Mouse (Mus musculus): ENCODE results near the gene Cntnap5a. TPM values are rescaled to one million over a fixed set of nuclear protein-coding genes. Genes with fewer than 3 reads are reported as not detected.
"Not testable (repeated sequence)": the region's sequence is repeated elsewhere in the genome, so short reads cannot be mapped to it uniquely, and the experiment has no call there.

The Cntnap5a gene
- polyA plus RNA-seq, 1 experiment from 2014 or later: not detected

DNA sequence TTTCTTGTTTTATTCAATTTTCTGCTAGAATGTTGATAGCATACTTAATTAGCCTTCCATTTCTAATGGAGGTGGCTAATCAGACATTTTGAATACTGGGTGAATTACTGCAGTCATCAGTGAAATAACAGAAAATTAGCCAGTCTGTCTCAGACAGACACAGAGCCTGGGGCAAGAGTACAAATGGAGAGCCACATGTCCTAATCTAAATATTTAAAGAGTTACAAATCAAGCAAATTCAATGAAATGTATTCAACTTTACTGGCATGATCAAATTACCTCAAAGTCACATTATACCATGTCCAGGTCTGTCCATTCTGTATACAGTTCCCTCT is 423.1 kb downstream of the Cntnap5a start:
- Histone ChIP-seq H3K9ac (no peak overlapping the region), H3K4me3 (no peak overlapping the region), H3K4me2 (no peak overlapping the region), H3K27ac (no peak overlapping the region), H3K27me3 (replicated peaks) (no peaks in the 10 kb centered on the region), H3K4me1 (no peaks in the 10 kb centered on the region), H3K9me3 (replicated peaks) (no peaks in the 10 kb centered on the region), H3K36me3 (no peaks in the 10 kb centered on the region)
- ATAC-seq: no peak

GRCm38 (mm10) chr1:116108381-116108780 is 423.8 kb downstream of the Cntnap5a start:
- H3K36me3 ChIP-seq: no peaks in the 10 kb centered on the region
- H3K4me1 ChIP-seq: no peaks in the 10 kb centered on the region
- no peaks in the 10 kb centered on the region for H3K27me3 ChIP-seq (replicated peaks)
- H3K4me2 ChIP-seq: no peak overlapping the region
- H3K9me3 ChIP-seq (replicated peaks): no peaks in the 10 kb centered on the region
- no peak overlapping the region for H3K4me3 ChIP-seq
- H3K27ac ChIP-seq: no peak overlapping the region
- ATAC-seq: no peak
- H3K9ac ChIP-seq: no peak overlapping the region

- no peaks in the 10 kb centered on the region for H3K27me3 ChIP-seq (replicated peaks)
- ATAC-seq: no peak
- WGBS (ENCODE audit: insufficient replicate concordance): 48% methylated on average over 1 of the region's 1 CpGs
- H3K4me1 ChIP-seq: no peaks in the 10 kb centered on the region
- no peak overlapping the region for H3K4me2 ChIP-seq
- no peak overlapping the region for H3K4me3 ChIP-seq
- H3K36me3 ChIP-seq: no peaks in the 10 kb centered on the region
- H3K9ac ChIP-seq: no peak overlapping the region
- no peak overlapping the region for H3K27ac ChIP-seq
- no peaks in the 10 kb centered on the region for H3K9me3 ChIP-seq (replicated peaks)
Measured at GRCm38 (mm10) chr1:116125767-116126166, 441.2 kb downstream of the Cntnap5a start.

DNA sequence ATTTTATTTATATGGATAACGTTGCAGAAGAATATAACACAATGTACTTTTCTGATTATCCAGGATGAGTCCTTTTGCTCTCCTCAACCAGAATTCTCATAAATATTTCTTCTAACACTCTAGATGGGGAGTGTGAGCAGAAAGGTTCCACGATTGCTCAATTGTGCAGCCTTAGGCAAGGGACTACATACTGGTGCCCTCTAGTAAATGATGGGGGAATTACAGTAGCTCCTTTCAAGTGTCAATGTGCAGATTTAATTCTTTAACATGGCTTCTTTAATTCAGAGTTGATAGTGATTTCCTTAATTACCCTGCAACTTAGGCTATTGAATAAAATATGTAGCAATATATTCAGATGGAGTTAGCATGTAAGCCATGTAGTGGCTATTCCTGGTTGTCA is 442.5 kb downstream of the Cntnap5a start:
- H3K9me3 ChIP-seq (replicated peaks): no peaks in the 10 kb centered on the region
- no peaks in the 10 kb centered on the region for H3K4me1 ChIP-seq
- H3K4me3 ChIP-seq: no peak overlapping the region
- no peak for ATAC-seq
- H3K4me2 ChIP-seq: no peak overlapping the region
- no peak overlapping the region for H3K9ac ChIP-seq
- H3K27me3 ChIP-seq (replicated peaks): no peaks in the 10 kb centered on the region
- H3K36me3 ChIP-seq: no peaks in the 10 kb centered on the region
- WGBS (ENCODE audit: insufficient replicate concordance): 59% methylated on average over 2 of the region's 2 CpGs
- H3K27ac ChIP-seq: no peak overlapping the region

- no peaks in the 10 kb centered on the region for H3K36me3 ChIP-seq
- no peaks in the 10 kb centered on the region for H3K4me1 ChIP-seq
- H3K27me3 ChIP-seq (replicated peaks): no peaks in the 10 kb centered on the region
- no peak overlapping the region for H3K4me2 ChIP-seq
- no peak overlapping the region for H3K27ac ChIP-seq
- H3K9me3 ChIP-seq (replicated peaks): no peaks in the 10 kb centered on the region
- no peak overlapping the region for H3K9ac ChIP-seq
- ATAC-seq: no peak
- 33% methylated on average over 1 of the region's 1 CpGs for WGBS (ENCODE audit: insufficient replicate concordance)
- no peak overlapping the region for H3K4me3 ChIP-seq
Measured at GRCm38 (mm10) chr1:116128450-116129246, 444.1 kb downstream of the Cntnap5a start.

DNA sequence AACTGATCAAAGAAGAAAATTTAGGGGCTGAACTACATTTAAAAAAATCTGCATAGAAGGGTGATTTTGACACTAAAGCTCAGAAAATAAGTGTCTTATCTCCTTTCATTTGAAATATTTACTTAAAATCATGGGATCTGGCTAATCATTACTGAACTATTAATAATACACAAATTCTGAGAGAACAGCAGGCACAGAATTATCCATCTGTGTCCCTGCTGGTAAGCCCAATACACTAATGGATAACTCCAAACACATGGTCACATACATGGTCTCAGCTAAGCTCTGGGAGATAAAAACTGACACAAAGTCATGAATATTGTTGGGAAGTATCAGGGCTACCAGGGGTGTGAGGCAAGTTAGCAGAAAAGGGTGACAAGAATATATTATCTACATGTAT is 447.9 kb downstream of the Cntnap5a start:
- no peak for ATAC-seq

GRCm38 (mm10) chr1:116149764-116150369 is 465.3 kb downstream of the Cntnap5a start:
- Histone ChIP-seq H3K4me3 (no peak overlapping the region), H3K36me3 (no peaks in the 10 kb centered on the region), H3K9me3 (replicated peaks) (no peaks in the 10 kb centered on the region), H3K27me3 (replicated peaks) (no peaks in the 10 kb centered on the region), H3K27ac (no peak overlapping the region), H3K4me1 (no peaks in the 10 kb centered on the region), H3K4me2 (no peak overlapping the region), H3K9ac (no peak overlapping the region)
- no peak for ATAC-seq

More for the DNA sequence above, 447.9 kb downstream of the Cntnap5a start:
- H3K27ac ChIP-seq: no peak overlapping the region
- no peaks in the 10 kb centered on the region for H3K4me1 ChIP-seq
- H3K36me3 ChIP-seq: no peaks in the 10 kb centered on the region
- no peaks in the 10 kb centered on the region for H3K9me3 ChIP-seq (replicated peaks)
- no peak overlapping the region for H3K4me3 ChIP-seq
- no peaks in the 10 kb centered on the region for H3K27me3 ChIP-seq (replicated peaks)
- H3K4me2 ChIP-seq: no peak overlapping the region
- no peak overlapping the region for H3K9ac ChIP-seq

DNA sequence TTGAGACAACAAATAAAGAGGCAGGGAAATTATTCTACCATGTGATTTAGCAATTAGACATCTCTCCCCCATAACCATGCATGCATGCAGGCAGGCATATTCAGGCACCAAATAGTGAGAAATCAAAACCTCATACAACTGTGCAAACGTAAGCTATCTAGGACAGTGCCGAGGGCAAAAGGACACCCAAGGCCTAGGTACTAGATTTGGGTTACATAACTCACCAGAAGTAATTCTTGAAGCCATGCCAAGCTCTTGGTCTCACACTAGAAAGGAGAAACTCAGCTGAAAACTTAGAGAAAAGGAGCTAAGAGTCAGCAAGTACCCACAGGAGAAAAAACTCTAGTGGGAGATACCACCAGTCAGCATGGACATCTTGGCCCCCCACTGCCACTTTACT is 499.9 kb downstream of the Cntnap5a start:
- Histone ChIP-seq H3K4me1 (no peaks in the 10 kb centered on the region), H3K4me2 (no peak overlapping the region), H3K9ac (no peak overlapping the region), H3K36me3 (no peaks in the 10 kb centered on the region), H3K27ac (no peak overlapping the region), H3K27me3 (replicated peaks) (no peaks in the 10 kb centered on the region), H3K4me3 (no peak overlapping the region), H3K9me3 (replicated peaks) (no peaks in the 10 kb centered on the region)
- no peak for ATAC-seq
- 65% methylated on average over 2 of the region's 2 CpGs for WGBS (ENCODE audit: insufficient replicate concordance)

GRCm38 (mm10) chr1:116188142-116188541 is 503.6 kb downstream of the Cntnap5a start:
- not testable (repeated sequence) for H3K27me3 ChIP-seq (replicated peaks); H3K4me2 ChIP-seq; H3K36me3 ChIP-seq; H3K27ac ChIP-seq; H3K9ac ChIP-seq; H3K4me1 ChIP-seq; H3K4me3 ChIP-seq; ATAC-seq; H3K9me3 ChIP-seq (replicated peaks)
- WGBS (ENCODE audit: insufficient replicate concordance): 72% methylated on average over 1 of the region's 1 CpGs

DNA sequence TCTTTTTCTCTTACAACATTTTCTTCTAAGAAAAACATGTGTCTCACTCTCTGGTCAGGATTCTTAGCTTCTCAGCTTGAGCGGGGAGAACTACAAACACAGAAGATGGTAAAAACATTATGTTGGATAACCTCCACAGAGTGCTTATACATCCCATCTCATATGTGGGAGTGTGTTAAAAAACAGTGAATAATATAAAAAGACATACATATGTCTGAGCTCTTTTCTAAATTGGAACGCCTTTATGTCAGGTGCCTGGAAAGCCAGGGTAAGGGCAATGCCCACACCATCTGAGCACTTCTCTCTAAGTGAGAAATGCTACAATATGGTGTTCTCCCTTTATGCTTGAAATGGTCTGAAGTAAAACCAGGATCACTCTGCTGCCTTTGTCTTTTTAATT is 507.7 kb downstream of the Cntnap5a start:
- no peaks in the 10 kb centered on the region for H3K4me1 ChIP-seq
- no peaks in the 10 kb centered on the region for H3K9me3 ChIP-seq (replicated peaks)
- no peak overlapping the region for H3K27ac ChIP-seq
- H3K9ac ChIP-seq: no peak overlapping the region
- no peak overlapping the region for H3K4me2 ChIP-seq
- H3K27me3 ChIP-seq (replicated peaks): no peaks in the 10 kb centered on the region
- 71% methylated on average over 2 of the region's 2 CpGs for WGBS (ENCODE audit: insufficient replicate concordance)
- no peak overlapping the region for H3K4me3 ChIP-seq
- no peaks in the 10 kb centered on the region for H3K36me3 ChIP-seq
- ATAC-seq: no peak

GRCm38 (mm10) chr1:116216883-116217282 is 532.3 kb downstream of the Cntnap5a start:
- H3K9ac ChIP-seq: no peak overlapping the region
- H3K27me3 ChIP-seq (replicated peaks): no peaks in the 10 kb centered on the region
- H3K4me1 ChIP-seq: no peaks in the 10 kb centered on the region
- H3K27ac ChIP-seq: no peak overlapping the region
- H3K9me3 ChIP-seq (replicated peaks): no peaks in the 10 kb centered on the region
- no peak for ATAC-seq
- H3K4me2 ChIP-seq: no peak overlapping the region
- no peaks in the 10 kb centered on the region for H3K36me3 ChIP-seq
- no peak overlapping the region for H3K4me3 ChIP-seq

DNA sequence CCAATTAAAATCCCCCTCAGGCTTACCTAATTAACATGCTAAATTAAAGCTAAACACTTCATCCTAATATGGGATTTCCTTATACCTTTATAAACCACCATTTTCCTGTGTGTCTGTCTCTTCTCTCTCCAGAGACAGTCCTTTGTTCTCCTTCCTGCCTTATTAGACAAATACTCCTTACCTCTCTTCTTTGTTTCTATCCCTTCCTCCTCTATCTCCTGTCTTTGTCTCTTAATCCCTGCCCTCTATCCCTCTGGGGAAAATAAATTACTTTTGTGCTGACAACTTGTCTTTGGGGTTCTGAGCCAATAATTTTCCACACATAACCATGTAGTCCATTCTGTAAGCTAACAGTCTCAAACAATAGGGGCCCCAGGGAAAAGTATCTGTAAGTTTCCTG is 556.0 kb downstream of the Cntnap5a start:
- no peak overlapping the region for H3K9ac ChIP-seq
- H3K36me3 ChIP-seq: no peaks in the 10 kb centered on the region
- H3K4me3 ChIP-seq: no peak overlapping the region
- no peaks in the 10 kb centered on the region for H3K9me3 ChIP-seq (replicated peaks)
- no peaks in the 10 kb centered on the region for H3K27me3 ChIP-seq (replicated peaks)
- H3K4me1 ChIP-seq: no peaks in the 10 kb centered on the region
- ATAC-seq: no peak
- no peak overlapping the region for H3K27ac ChIP-seq
- no peak overlapping the region for H3K4me2 ChIP-seq

- Histone ChIP-seq H3K9me3 (replicated peaks) (no peaks in the 10 kb centered on the region), H3K9ac (no peak overlapping the region), H3K27me3 (replicated peaks) (no peaks in the 10 kb centered on the region), H3K4me2 (no peak overlapping the region), H3K27ac (no peak overlapping the region), H3K4me3 (no peak overlapping the region), H3K36me3 (no peaks in the 10 kb centered on the region), H3K4me1 (no peaks in the 10 kb centered on the region)
- WGBS (ENCODE audit: insufficient replicate concordance): 67% methylated on average over 2 of the region's 2 CpGs
- no peak for ATAC-seq
Measured at GRCm38 (mm10) chr1:116243856-116244255, 559.3 kb downstream of the Cntnap5a start.
